Mouse (Mus musculus): ENCODE results near the gene Slc28a1.

GRCm38 (mm10) chr7:81072463-81072862, 42.1 kb upstream of the Slc28a1 start:
- no peak for TF ChIP-seq CTCF (IDR thresholded peaks at IDR 0.05; ENCODE audit: insufficient read depth, low read length)
- no peak for TF ChIP-seq POLR2A (IDR thresholded peaks at IDR 0.05; ENCODE audit: borderline replicate concordance, extremely low read depth, low read depth, low read length)
